Mouse (Mus musculus): ENCODE measurements around the gene Dnah2. TPM values are rescaled to one million over a fixed set of nuclear protein-coding genes. Genes with fewer than 3 reads are reported as not detected.
"Not testable (repeated sequence)": the region's sequence is repeated elsewhere in the genome, so short reads cannot be mapped to it uniquely, and the experiment has no call there.

Gene Dnah2
- polyA plus RNA-seq, 1 experiment from 2014 or later: 1.5 TPM

DNA sequence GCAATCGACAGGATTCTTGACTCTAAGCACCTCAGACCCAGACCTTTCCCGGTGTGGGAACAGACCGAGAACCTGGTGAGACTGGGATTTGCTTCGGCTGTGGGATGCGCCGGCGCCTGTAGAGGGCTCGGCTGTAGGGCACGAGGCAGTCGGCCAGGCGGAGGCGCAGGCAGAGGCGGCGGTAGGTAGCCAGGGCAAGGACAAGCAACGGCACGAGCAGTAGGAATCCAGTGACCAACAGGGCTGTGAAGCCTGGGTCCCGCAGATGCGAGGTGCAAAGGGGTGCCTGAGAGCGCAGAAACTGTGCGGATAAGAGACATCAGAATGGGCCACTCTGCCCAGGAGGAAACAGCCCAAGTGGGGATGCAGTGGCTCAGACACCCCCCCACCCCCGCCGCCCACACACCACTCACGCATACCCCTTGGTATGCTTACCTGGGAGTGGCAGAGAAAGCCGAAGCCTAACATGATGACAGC, 151.3 kb downstream of the Dnah2 start:
- no peaks in the 10 kb centered on the region for H3K9me3 ChIP-seq (replicated peaks; ENCODE audit: control insufficient read depth, low read length)
- H3K27me3 ChIP-seq (ENCODE audit: control insufficient read depth, insufficient read depth, low read length): no peaks in the 10 kb centered on the region
- DNase-seq (ENCODE audit: low spot score): no peak
- H3K36me3 ChIP-seq (replicated peaks; ENCODE audit: control insufficient read depth, insufficient read depth, low read depth, low read length): peaks cover 6% of the 10 kb centered on the region
- H3K4me2 ChIP-seq (ENCODE audit: low read depth, low read length): peak overlapping the region; percentile 39
- ATAC-seq (replicated peaks; ENCODE audit: insufficient number of reproducible peaks, low FRiP score, low TSS enrichment, low read depth): no peak
- no peak overlapping the region; the same call in 1 of the 2 replicates for H3K27ac ChIP-seq (replicated peaks; ENCODE audit: low read depth, low read length)
- peak overlapping the region; percentile 31 for H3K4me3 ChIP-seq (ENCODE audit: low read depth, low read length)
- H3K4me1 ChIP-seq (ENCODE audit: control insufficient read depth, insufficient read depth, low read length): peaks cover 10% of the 10 kb centered on the region
- peak overlapping the region; percentile 60 for H3K9ac ChIP-seq (replicated peaks; ENCODE audit: low read length)
- 7% methylated on average over 24 of the region's 24 CpGs for WGBS

DNA sequence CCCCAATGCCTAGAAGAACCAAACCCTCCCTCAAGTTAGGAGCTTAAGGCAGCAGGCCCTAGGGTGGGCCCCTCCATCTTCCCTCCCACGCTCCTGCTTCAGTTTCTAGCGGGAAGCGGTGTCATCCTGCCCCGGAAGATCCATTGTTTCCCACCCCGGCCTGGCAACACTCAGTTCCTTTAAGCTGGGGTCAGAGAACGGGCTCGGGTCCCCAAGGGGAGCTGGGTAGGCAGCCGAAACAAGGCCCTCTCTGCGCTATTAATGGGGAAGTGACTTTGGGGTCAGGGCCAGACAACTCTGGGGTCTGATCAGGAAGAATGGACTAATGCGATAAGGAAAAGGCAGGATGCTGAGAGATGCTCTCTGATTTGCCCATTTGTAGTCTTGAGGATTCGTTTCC, 152.1 kb downstream of the Dnah2 start:
- ATAC-seq (replicated peaks; ENCODE audit: insufficient number of reproducible peaks, low FRiP score, low TSS enrichment, low read depth) (no peak), DNase-seq (ENCODE audit: low spot score) (no peak)
- Histone ChIP-seq H3K9ac (replicated peaks; ENCODE audit: low read length) (peak overlapping the region; percentile 43; the same call in 1 of the 2 replicates), H3K36me3 (replicated peaks; ENCODE audit: control insufficient read depth, insufficient read depth, low read depth, low read length) (peaks cover 2% of the 10 kb centered on the region), H3K27me3 (ENCODE audit: control insufficient read depth, insufficient read depth, low read length) (no peaks in the 10 kb centered on the region), H3K4me1 (ENCODE audit: control insufficient read depth, insufficient read depth, low read length) (peaks cover 10% of the 10 kb centered on the region), H3K27ac (replicated peaks; ENCODE audit: low read depth, low read length) (no peak overlapping the region), H3K9me3 (replicated peaks; ENCODE audit: control insufficient read depth, low read length) (no peaks in the 10 kb centered on the region), H3K4me3 (ENCODE audit: low read depth, low read length) (peak overlapping the region; percentile 16; the same call in 1 of the 2 replicates), H3K4me2 (ENCODE audit: low read depth, low read length) (peak overlapping the region; percentile 63)
- WGBS: 19% methylated on average over 11 of the region's 11 CpGs

DNA sequence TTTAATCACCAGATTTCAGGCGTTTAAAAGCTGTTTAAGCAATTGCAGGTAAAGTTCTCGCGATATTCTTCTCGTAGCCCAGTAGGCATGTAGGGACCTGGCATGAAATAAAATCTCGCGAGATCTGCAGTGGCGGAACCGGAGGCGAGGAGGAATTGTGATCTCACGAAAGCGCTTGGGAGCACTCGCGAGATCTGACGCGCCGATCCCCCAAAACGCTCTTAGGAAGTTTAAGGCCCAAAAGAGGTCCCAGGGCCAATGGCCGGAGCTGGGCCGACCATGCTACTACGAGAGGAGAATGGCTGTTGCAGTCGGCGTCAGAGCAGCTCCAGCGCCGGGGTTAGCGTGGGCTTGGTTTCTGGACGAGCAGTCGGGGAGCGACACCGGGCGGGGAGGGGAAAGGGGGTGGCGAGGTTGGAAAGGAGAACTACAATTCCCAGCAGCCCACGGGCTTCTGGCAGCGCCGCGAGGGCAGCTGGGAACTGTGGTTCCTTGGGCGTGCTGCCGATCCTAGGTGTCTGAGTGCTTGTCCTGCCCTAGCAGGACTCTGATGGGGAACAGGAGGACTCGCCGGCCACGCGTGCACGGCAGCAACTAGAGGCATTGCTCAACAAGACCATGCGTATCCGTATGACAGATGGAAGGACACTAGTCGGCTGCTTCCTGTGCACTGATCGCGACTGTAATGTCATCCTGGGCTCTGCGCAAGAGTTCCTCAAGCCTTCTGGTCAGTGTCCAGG, 153.1 kb downstream of the Dnah2 start:
- peak overlapping the region; percentile 74 for H3K27ac ChIP-seq (replicated peaks; ENCODE audit: low read depth, low read length)
- peaks cover 10% of the 10 kb centered on the region for H3K4me1 ChIP-seq (ENCODE audit: control insufficient read depth, insufficient read depth, low read length)
- ATAC-seq (replicated peaks; ENCODE audit: insufficient number of reproducible peaks, low FRiP score, low TSS enrichment, low read depth): peak; percentile 81
- no peaks in the 10 kb centered on the region for H3K27me3 ChIP-seq (ENCODE audit: control insufficient read depth, insufficient read depth, low read length)
- peak overlapping the region; percentile 78 for H3K9ac ChIP-seq (replicated peaks; ENCODE audit: low read length)
- no peaks in the 10 kb centered on the region for H3K9me3 ChIP-seq (replicated peaks; ENCODE audit: control insufficient read depth, low read length)
- DNase-seq (ENCODE audit: low spot score): peak; percentile 99
- whole genome bisulfite sequencing: under 1% methylated on average over 48 of the region's 48 CpGs
- H3K4me2 ChIP-seq (ENCODE audit: low read depth, low read length): peak overlapping the region; percentile 63
- H3K36me3 ChIP-seq (replicated peaks; ENCODE audit: control insufficient read depth, insufficient read depth, low read depth, low read length): no peaks in the 10 kb centered on the region; the same call in 1 of the 2 replicates
- peak overlapping the region; percentile 52 for H3K4me3 ChIP-seq (ENCODE audit: low read depth, low read length)

DNA sequence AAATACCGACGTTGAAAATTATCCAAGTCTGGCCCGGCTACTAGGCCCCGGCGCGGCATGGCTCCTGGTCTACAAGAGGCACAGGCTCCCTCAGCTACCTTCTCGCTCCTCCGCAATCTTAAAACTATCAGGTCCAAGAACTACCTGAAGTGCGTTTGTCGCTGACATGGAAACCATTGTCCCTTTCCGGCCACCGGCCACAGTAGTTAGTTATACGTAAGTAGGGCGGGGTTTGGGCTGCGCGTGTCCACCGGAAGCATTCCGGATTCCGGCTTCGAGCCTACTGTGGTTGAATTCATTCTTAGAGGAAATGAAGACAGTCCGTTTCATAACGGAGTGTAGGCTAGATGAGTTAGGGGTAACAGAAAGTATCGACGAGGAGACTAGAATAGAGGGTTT, 153.7 kb downstream of the Dnah2 start, which contains the start of the genes Naa38 and Cyb5d1:
TSS of gene Naa38 (plus strand) at position 253 of the 399 bp plus-strand sequence.
TSS of gene Cyb5d1 (minus strand) at position 397 of the 399 bp plus-strand sequence.
- H3K36me3 ChIP-seq (replicated peaks; ENCODE audit: control insufficient read depth, insufficient read depth, low read depth, low read length); H3K4me1 ChIP-seq (ENCODE audit: control insufficient read depth, insufficient read depth, low read length); H3K27me3 ChIP-seq (ENCODE audit: control insufficient read depth, insufficient read depth, low read length); H3K9me3 ChIP-seq (replicated peaks; ENCODE audit: control insufficient read depth, low read length): not testable (repeated sequence)
- 0% methylated on average over 20 of the region's 24 CpGs for WGBS
- H3K4me2 ChIP-seq (ENCODE audit: low read depth, low read length): peak within 1 kb of the TSS; percentile 63
- ATAC-seq (replicated peaks; ENCODE audit: insufficient number of reproducible peaks, low FRiP score, low TSS enrichment, low read depth) (peak; percentile 31; the same call in 1 of the 2 replicates), DNase-seq (ENCODE audit: low spot score) (peak; percentile 91)
- peak within 1 kb of the TSS; percentile 52 for H3K4me3 ChIP-seq (ENCODE audit: low read depth, low read length)
- H3K9ac ChIP-seq (replicated peaks; ENCODE audit: low read length): peak within 1 kb of the TSS; percentile 78
- H3K27ac ChIP-seq (replicated peaks; ENCODE audit: low read depth, low read length): peak within 1 kb of the TSS; percentile 74

DNA sequence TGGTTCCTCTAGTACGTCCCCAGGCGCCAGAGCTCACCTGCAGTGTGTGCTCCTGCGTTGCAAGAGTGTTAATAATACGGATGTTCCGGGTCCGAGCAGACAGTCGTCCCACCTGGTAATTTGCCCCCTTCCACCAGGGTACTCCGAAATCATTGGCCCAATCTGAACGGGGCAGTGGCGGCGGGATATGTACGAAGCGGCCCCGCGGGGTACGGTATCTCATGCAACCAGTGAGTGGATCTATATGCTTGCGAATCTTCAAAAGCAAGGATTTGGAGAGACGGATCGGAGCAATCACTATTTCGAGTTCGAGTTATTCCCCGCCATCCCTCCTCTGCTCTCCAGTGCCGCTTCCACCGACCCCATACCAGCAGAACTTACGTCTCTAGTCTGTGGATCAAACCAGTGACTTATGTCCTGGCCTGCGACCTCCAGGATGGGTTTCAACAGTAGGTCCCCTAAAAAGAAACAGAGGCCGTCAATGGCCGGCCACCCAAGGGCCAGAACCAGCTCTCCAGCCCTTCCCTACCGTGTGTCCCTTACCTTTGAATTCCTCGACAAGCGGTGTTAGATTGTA, 154.2 kb downstream of the Dnah2 start:
- not testable (repeated sequence) for ATAC-seq (replicated peaks; ENCODE audit: insufficient number of reproducible peaks, low FRiP score, low TSS enrichment, low read depth); H3K4me1 ChIP-seq (ENCODE audit: control insufficient read depth, insufficient read depth, low read length); H3K36me3 ChIP-seq (replicated peaks; ENCODE audit: control insufficient read depth, insufficient read depth, low read depth, low read length); H3K27ac ChIP-seq (replicated peaks; ENCODE audit: low read depth, low read length); DNase-seq (ENCODE audit: low spot score); H3K9me3 ChIP-seq (replicated peaks; ENCODE audit: control insufficient read depth, low read length); H3K27me3 ChIP-seq (ENCODE audit: control insufficient read depth, insufficient read depth, low read length)
- peak overlapping the region; percentile 52 for H3K4me3 ChIP-seq (ENCODE audit: low read depth, low read length)
- peak overlapping the region; percentile 63 for H3K4me2 ChIP-seq (ENCODE audit: low read depth, low read length)
- peak overlapping the region; percentile 78 for H3K9ac ChIP-seq (replicated peaks; ENCODE audit: low read length)
- 1% methylated on average over 31 of the region's 31 CpGs for WGBS

DNA sequence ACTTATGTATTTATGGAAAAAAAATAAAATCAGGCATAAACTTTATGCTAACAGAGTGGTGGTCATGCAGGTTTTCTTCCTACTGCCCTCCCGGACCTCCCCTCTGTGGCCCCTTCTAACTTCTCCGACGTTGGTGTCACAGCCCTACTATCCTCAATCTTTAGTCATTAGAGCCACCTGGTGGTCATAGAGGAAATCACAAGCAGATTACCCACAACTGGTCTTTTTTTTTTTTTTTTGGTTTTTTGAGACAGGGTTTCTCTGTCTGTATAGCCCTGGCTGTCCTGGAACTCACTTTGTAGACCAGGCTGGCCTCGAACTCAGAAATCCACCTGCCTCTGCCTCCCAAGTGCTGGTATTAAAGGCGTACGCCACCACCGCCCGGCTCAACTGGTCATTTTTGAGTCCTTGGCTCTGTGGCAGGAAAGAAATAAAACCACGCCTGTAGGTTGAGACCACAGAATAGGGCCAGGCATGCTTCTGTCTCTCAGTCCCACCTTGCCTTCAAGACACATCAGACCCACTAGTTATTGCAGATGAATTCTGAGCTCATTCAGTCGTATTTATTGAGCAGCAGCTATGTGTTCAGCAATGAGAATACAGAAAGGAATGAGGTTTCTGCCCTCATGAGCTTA, 158.4 kb downstream of the Dnah2 start:
- H3K4me3 ChIP-seq (ENCODE audit: low read depth, low read length): no peak overlapping the region
- no peaks in the 10 kb centered on the region for H3K36me3 ChIP-seq (replicated peaks; ENCODE audit: control insufficient read depth, insufficient read depth, low read depth, low read length)
- no peaks in the 10 kb centered on the region for H3K27me3 ChIP-seq (ENCODE audit: control insufficient read depth, insufficient read depth, low read length)
- H3K4me2 ChIP-seq (ENCODE audit: low read depth, low read length): no peak overlapping the region
- whole genome bisulfite sequencing: 45% methylated on average over 10 of the region's 10 CpGs
- DNase-seq (ENCODE audit: low spot score) (peak; percentile 88), ATAC-seq (replicated peaks; ENCODE audit: insufficient number of reproducible peaks, low FRiP score, low TSS enrichment, low read depth) (no peak; the same call in 1 of the 2 replicates)
- H3K9ac ChIP-seq (replicated peaks; ENCODE audit: low read length): no peak overlapping the region
- no peaks in the 10 kb centered on the region; the same call in 1 of the 2 replicates for H3K4me1 ChIP-seq (ENCODE audit: control insufficient read depth, insufficient read depth, low read length)
- no peaks in the 10 kb centered on the region for H3K9me3 ChIP-seq (replicated peaks; ENCODE audit: control insufficient read depth, low read length)
- H3K27ac ChIP-seq (replicated peaks; ENCODE audit: low read depth, low read length): no peak overlapping the region

DNA sequence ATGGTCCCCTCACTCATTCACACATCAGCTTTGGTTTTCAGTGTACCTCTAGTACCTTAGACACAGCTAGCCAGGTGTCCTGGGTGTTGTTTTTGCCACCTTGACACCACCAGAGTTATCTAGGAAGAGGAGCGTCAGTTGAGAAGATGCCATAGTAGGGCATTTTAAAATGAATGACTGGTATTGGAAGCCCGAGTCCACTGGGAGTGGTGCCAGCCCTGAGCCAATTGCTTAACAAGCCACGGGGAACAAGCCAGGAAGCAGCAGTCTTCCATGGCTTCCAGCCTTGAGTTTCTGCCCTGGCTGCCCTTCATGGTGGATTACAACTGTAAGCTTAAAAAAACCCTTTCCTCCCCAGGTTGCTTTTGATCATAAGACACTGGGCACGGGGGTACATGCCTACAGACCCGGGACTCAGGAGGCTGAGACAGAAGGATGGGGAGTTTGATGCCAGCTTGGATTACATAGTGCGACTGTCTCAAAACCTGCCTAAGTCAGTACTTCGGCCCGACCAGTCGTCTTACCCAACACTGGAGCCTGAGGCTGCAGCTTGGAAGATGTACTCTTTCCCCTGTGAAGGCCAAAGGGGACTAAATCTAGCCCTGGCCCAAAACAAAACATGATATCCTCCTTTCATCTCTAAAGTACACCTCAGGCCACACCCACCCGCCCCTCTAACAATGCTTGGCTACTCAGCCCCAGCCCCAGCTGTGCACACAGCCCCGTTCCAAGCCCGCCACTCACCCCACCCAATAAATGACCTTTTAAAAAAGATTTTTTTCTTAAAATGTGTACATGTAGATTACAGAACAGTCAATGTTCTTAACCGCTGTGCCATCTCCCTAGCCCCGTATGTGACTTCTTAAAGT, 159.1 kb downstream of the Dnah2 start:
- 67% methylated on average over 14 of the region's 14 CpGs for WGBS
- H3K27ac ChIP-seq (replicated peaks; ENCODE audit: low read depth, low read length): no peak overlapping the region; the same call in 1 of the 2 replicates
- ATAC-seq (replicated peaks; ENCODE audit: insufficient number of reproducible peaks, low FRiP score, low TSS enrichment, low read depth) (0 out of 2 replicates have a peak, but pooled peaks have one; percentile 38), DNase-seq (ENCODE audit: low spot score) (no peak)
- no peaks in the 10 kb centered on the region for H3K36me3 ChIP-seq (replicated peaks; ENCODE audit: control insufficient read depth, insufficient read depth, low read depth, low read length)
- no peaks in the 10 kb centered on the region for H3K9me3 ChIP-seq (replicated peaks; ENCODE audit: control insufficient read depth, low read length)
- no peaks in the 10 kb centered on the region for H3K27me3 ChIP-seq (ENCODE audit: control insufficient read depth, insufficient read depth, low read length)
- no peak overlapping the region for H3K4me2 ChIP-seq (ENCODE audit: low read depth, low read length)
- no peaks in the 10 kb centered on the region; the same call in 1 of the 2 replicates for H3K4me1 ChIP-seq (ENCODE audit: control insufficient read depth, insufficient read depth, low read length)
- no peak overlapping the region for H3K4me3 ChIP-seq (ENCODE audit: low read depth, low read length)
- H3K9ac ChIP-seq (replicated peaks; ENCODE audit: low read length): no peak overlapping the region

Data from embryonic facial prominence, embryonic 11.5 days (tissue).